Mouse (Mus musculus) midbrain, embryonic 16.5 days (tissue): ENCODE measurements around the gene Tgif2. TPM values are rescaled to one million over a fixed set of nuclear protein-coding genes. Genes with fewer than 3 reads are reported as not detected.

ENCODE experiments used
- ATAC-seq: fragments of 200-750 bp; cut with Nextera tagmentation; 2 replicates; pipeline ENCODE4 v1.8.0; 2017; ENCODE audit warnings: moderate TSS enrichment
- H3K27ac ChIP-seq: fragments of 300-500 bp; sonication (generic); 2 replicates; pipeline ENCODE4 v1.5.1; 2014; ENCODE audit warnings: mild to moderate bottlenecking, low read length, mixed read lengths
- H3K27me3 ChIP-seq: fragments of 300-500 bp; sonication (generic); 2 replicates; pipeline ENCODE4 v1.6.1; 2014; ENCODE audit warnings: low read depth, low read length, mixed read lengths; ENCODE audit not compliant: control insufficient read depth, insufficient read depth
- H3K36me3 ChIP-seq: fragments of 300-500 bp; sonication (generic); 2 replicates; pipeline ENCODE4 v1.6.1; 2014; ENCODE audit warnings: mild to moderate bottlenecking, low read length, moderate library complexity, mixed read lengths; ENCODE audit not compliant: control insufficient read depth, insufficient read depth
- H3K4me1 ChIP-seq: fragments of 300-500 bp; sonication (generic); 2 replicates; pipeline ENCODE4 v1.6.1; 2014; ENCODE audit warnings: mild to moderate bottlenecking, low read length, mixed read lengths; ENCODE audit not compliant: control insufficient read depth, insufficient read depth
- H3K4me2 ChIP-seq: fragments of 300-500 bp; sonication (generic); 2 replicates; pipeline ENCODE4 v1.6.1; 2014; ENCODE audit warnings: mild to moderate bottlenecking, low read length, mixed read lengths
- H3K4me3 ChIP-seq: fragments of 300-500 bp; sonication (generic); 2 replicates; pipeline ENCODE4 v1.5.1; 2014; ENCODE audit warnings: low read depth, mild to moderate bottlenecking, low read length, moderate library complexity, mixed read lengths
- H3K9ac ChIP-seq: fragments of 300-500 bp; sonication (generic); 2 replicates; pipeline ENCODE4 v1.6.1; 2014; ENCODE audit warnings: low read depth, low read length, mixed read lengths
- H3K9me3 ChIP-seq: fragments of 300-500 bp; sonication (generic); replicated peaks from 2 replicates; pipeline ENCODE4 v1.6.1; 2014; ENCODE audit warnings: mild to moderate bottlenecking, low read length, mixed read lengths; ENCODE audit not compliant: control insufficient read depth, poor library complexity, severe bottlenecking
- WGBS: fragments of 180-500 bp; shearing (Covaris S2); extraction: QIAGEN DNeasy Blood & Tissue Kit; methylation state at CpG from one replicate; pipeline ENCODE4 v1.1.7; 2014; 5-methylcytosine and 5-hydroxymethylcytosine counted together
- polyA plus RNA-seq: library from polyadenylated mRNA; unstranded; fragments of >200 nt; fragmentation: Nextera tagmentation; extraction: Ambion mirVana; gene quantifications from 2 replicates; pipeline ENCODE4 v1.2.1, GENCODE M21; 2015

Tgif2 gene
- polyA plus RNA-seq, 1 experiment from 2014 or later, result 12.5 TPM

DNA sequence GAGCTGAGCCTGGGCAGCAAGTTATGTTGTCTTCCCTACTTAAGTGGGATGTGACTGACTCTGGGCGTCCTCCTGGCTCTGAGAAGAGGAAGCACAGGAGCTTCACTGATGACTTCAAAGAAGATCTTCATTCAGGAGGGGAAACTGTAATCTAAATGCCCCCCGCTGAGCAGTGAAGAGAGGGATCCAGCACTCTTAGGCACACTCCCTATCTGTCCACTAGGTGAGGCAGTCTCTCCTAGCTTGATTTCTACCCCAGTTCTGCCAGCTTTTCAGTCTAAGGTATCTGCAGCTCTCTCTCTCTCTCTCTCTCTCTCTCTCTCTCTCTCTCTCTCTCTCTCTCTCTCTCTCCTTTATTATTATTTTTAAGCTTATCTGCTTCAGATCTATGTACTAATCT lies 63.6 kb downstream of the Tgif2 start:
- Histone ChIP-seq H3K4me1 (no peaks in the 10 kb centered on the region), H3K36me3 (no peaks in the 10 kb centered on the region), H3K27ac (no peak overlapping the region), H3K9ac (no peak overlapping the region), H3K4me2 (no peak overlapping the region), H3K27me3 (no peaks in the 10 kb centered on the region), H3K4me3 (no peak overlapping the region), H3K9me3 (no peaks in the 10 kb centered on the region)
- no peak for ATAC-seq
- 32% methylated on average over 2 of the region's 2 CpGs for WGBS

Other genes starting within 250 kb of the Tgif2 start
- gene Dlgap4, start 226.3 kb upstream of the Tgif2 start, polyA plus RNA-seq, result 270 and 271 TPM in 2 replicates
- 33.7 and 38.8 TPM in 2 replicates for gene Myl9, start 64.6 kb upstream of the Tgif2 start, polyA plus RNA-seq
- 9.2 and 10.2 TPM in 2 replicates for gene 4930518I15Rik, start 17.9 kb downstream of the Tgif2 start, polyA plus RNA-seq
- 139 and 147 TPM in 2 replicates for gene Rab5if, start 23.1 kb downstream of the Tgif2 start, polyA plus RNA-seq
- gene Sla2, start 47.2 kb downstream of the Tgif2 start, polyA plus RNA-seq, result 0.20 TPM in 1 of 2 replicates, not detected in the other
- gene Ndrg3, start 152.0 kb downstream of the Tgif2 start, polyA plus RNA-seq, result 135 and 155 TPM in 2 replicates
- 7.0 and 9.5 TPM in 2 replicates for gene Dsn1, start 167.1 kb downstream of the Tgif2 start, polyA plus RNA-seq
- 5.2 and 5.5 TPM in 2 replicates for gene Soga1, start 239.2 kb downstream of the Tgif2 start, polyA plus RNA-seq
- gene Tldc2, start 247.0 kb downstream of the Tgif2 start, polyA plus RNA-seq, result not detected in 2 replicates